Mouse (Mus musculus): ENCODE results near the gene Alpl. TPM values are rescaled to one million over a fixed set of nuclear protein-coding genes. Genes with fewer than 3 reads are reported as not detected.

Gene Alpl
- polyA plus RNA-seq, 1 experiment: 8.2 TPM

- Histone ChIP-seq H3K27ac (ENCODE audit: control insufficient read depth, insufficient read depth, low read depth, low read length) (no peak overlapping the region), H3K4me1 (ENCODE audit: control insufficient read depth, insufficient read depth, low read length) (peaks cover 7% of the 10 kb centered on the region), H3K27me3 (ENCODE audit: control insufficient read depth, insufficient read depth, low read length) (no peaks in the 10 kb centered on the region), H3K4me3 (ENCODE audit: control insufficient read depth, low read depth, low read length) (no peak overlapping the region), H3K36me3 (ENCODE audit: control insufficient read depth, insufficient read depth, low read length) (no peaks in the 10 kb centered on the region)
- no peak for TF ChIP-seq CTCF (IDR thresholded peaks at IDR 0.05; ENCODE audit: control insufficient read depth, insufficient read depth, insufficient replicate concordance, low read depth, low read length)
- no peak for TF ChIP-seq POLR2A (IDR thresholded peaks at IDR 0.05; ENCODE audit: control insufficient read depth, low read depth, low read length)
Measured at GRCm38 (mm10) chr4:137730757-137731156, 65.4 kb downstream of the Alpl start.

GRCm38 (mm10) chr4:137730134-137730533, 66.0 kb downstream of the Alpl start:
- peak; percentile 91; the same call in 1 of the 2 replicates for TF ChIP-seq CTCF (IDR thresholded peaks at IDR 0.05; ENCODE audit: control insufficient read depth, insufficient read depth, insufficient replicate concordance, low read depth, low read length)
- TF ChIP-seq POLR2A (IDR thresholded peaks at IDR 0.05; ENCODE audit: control insufficient read depth, low read depth, low read length): no peak
- Histone ChIP-seq H3K27ac (ENCODE audit: control insufficient read depth, insufficient read depth, low read depth, low read length) (no peak overlapping the region), H3K27me3 (ENCODE audit: control insufficient read depth, insufficient read depth, low read length) (no peaks in the 10 kb centered on the region), H3K4me3 (ENCODE audit: control insufficient read depth, low read depth, low read length) (no peak overlapping the region), H3K4me1 (ENCODE audit: control insufficient read depth, insufficient read depth, low read length) (peaks cover 7% of the 10 kb centered on the region), H3K36me3 (ENCODE audit: control insufficient read depth, insufficient read depth, low read length) (no peaks in the 10 kb centered on the region)

- TF ChIP-seq POLR2A (IDR thresholded peaks at IDR 0.05; ENCODE audit: control insufficient read depth, low read depth, low read length) (no peak), CTCF (IDR thresholded peaks at IDR 0.05; ENCODE audit: control insufficient read depth, insufficient read depth, insufficient replicate concordance, low read depth, low read length) (no peak)
- Histone ChIP-seq H3K4me3 (ENCODE audit: control insufficient read depth, low read depth, low read length) (peak overlapping the region; percentile 71), H3K27ac (ENCODE audit: control insufficient read depth, insufficient read depth, low read depth, low read length) (no peak overlapping the region), H3K4me1 (ENCODE audit: control insufficient read depth, insufficient read depth, low read length) (peaks cover 11% of the 10 kb centered on the region), H3K27me3 (ENCODE audit: control insufficient read depth, insufficient read depth, low read length) (no peaks in the 10 kb centered on the region), H3K36me3 (ENCODE audit: control insufficient read depth, insufficient read depth, low read length) (no peaks in the 10 kb centered on the region)
Measured at GRCm38 (mm10) chr4:137729155-137729855, 66.9 kb downstream of the Alpl start.

- Histone ChIP-seq H3K4me3 (ENCODE audit: control insufficient read depth, low read depth, low read length) (peak overlapping the region; percentile 71), H3K4me1 (ENCODE audit: control insufficient read depth, insufficient read depth, low read length) (peaks cover 17% of the 10 kb centered on the region), H3K27ac (ENCODE audit: control insufficient read depth, insufficient read depth, low read depth, low read length) (no peak overlapping the region), H3K27me3 (ENCODE audit: control insufficient read depth, insufficient read depth, low read length) (no peaks in the 10 kb centered on the region), H3K36me3 (ENCODE audit: control insufficient read depth, insufficient read depth, low read length) (no peaks in the 10 kb centered on the region)
- TF ChIP-seq CTCF (IDR thresholded peaks at IDR 0.05; ENCODE audit: control insufficient read depth, insufficient read depth, insufficient replicate concordance, low read depth, low read length): no peak
Measured at GRCm38 (mm10) chr4:137728399-137729154, 67.6 kb downstream of the Alpl start.

GRCm38 (mm10) chr4:137727506-137728187, 68.5 kb downstream of the Alpl start:
- Histone ChIP-seq H3K27ac (ENCODE audit: control insufficient read depth, insufficient read depth, low read depth, low read length) (no peak overlapping the region), H3K4me1 (ENCODE audit: control insufficient read depth, insufficient read depth, low read length) (peaks cover 17% of the 10 kb centered on the region), H3K4me3 (ENCODE audit: control insufficient read depth, low read depth, low read length) (peak overlapping the region; percentile 71), H3K36me3 (ENCODE audit: control insufficient read depth, insufficient read depth, low read length) (no peaks in the 10 kb centered on the region), H3K27me3 (ENCODE audit: control insufficient read depth, insufficient read depth, low read length) (no peaks in the 10 kb centered on the region)
- no peak for TF ChIP-seq CTCF (IDR thresholded peaks at IDR 0.05; ENCODE audit: control insufficient read depth, insufficient read depth, insufficient replicate concordance, low read depth, low read length)
- peak; percentile 22; the same call in 1 of the 2 replicates for TF ChIP-seq POLR2A (IDR thresholded peaks at IDR 0.05; ENCODE audit: control insufficient read depth, low read depth, low read length)

GRCm38 (mm10) chr4:137726739-137727505, 69.3 kb downstream of the Alpl start:
- no peaks in the 10 kb centered on the region for H3K36me3 ChIP-seq (ENCODE audit: control insufficient read depth, insufficient read depth, low read length)
- H3K4me3 ChIP-seq (ENCODE audit: control insufficient read depth, low read depth, low read length): peak overlapping the region; percentile 53
- no peaks in the 10 kb centered on the region for H3K27me3 ChIP-seq (ENCODE audit: control insufficient read depth, insufficient read depth, low read length)
- no peak overlapping the region for H3K27ac ChIP-seq (ENCODE audit: control insufficient read depth, insufficient read depth, low read depth, low read length)
- TF ChIP-seq POLR2A (IDR thresholded peaks at IDR 0.05; ENCODE audit: control insufficient read depth, low read depth, low read length) (no peak), CTCF (IDR thresholded peaks at IDR 0.05; ENCODE audit: control insufficient read depth, insufficient read depth, insufficient replicate concordance, low read depth, low read length) (no peak)
- peaks cover 17% of the 10 kb centered on the region for H3K4me1 ChIP-seq (ENCODE audit: control insufficient read depth, insufficient read depth, low read length)

All from testis, adult 2 months (tissue).